Mouse (Mus musculus): ENCODE data around the gene Gins1. TPM values are rescaled to one million over a fixed set of nuclear protein-coding genes. Genes with fewer than 3 reads are reported as not detected.
"Not testable (repeated sequence)": the region's sequence is repeated elsewhere in the genome, so short reads cannot be mapped to it uniquely, and the experiment has no call there.

Gins1 gene
- polyA plus RNA-seq, 1 experiment from 2014 or later = 40.0 TPM

DNA sequence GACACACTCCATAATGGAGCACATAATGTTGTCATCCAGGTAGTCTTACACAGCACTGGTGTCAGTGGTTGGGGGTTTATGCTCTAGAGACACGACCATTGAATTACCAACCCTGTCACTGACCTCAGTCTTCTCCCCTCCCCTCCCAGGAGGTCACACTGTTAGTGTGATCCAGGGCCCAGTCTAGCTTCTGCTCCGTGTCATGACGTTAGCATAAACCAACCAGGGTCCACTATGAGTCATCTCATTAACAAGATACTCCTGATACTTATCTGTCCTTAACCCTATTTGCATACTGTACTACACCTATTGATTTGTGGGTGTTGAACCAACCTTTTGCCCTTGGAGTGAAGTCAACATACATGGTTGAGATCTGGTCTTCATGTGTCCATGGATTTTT lies 13.5 kb downstream of the Gins1 start:
- H3K9ac ChIP-seq = no peak overlapping the region
- WGBS = 94% methylated on average over 3 of the region's 3 CpGs
- no peaks in the 10 kb centered on the region for H3K27me3 ChIP-seq (replicated peaks)
- no peak overlapping the region for H3K4me2 ChIP-seq (replicated peaks)
- no peak for ATAC-seq (ENCODE audit: low FRiP score, low read depth)
- no peaks in the 10 kb centered on the region for H3K4me1 ChIP-seq
- H3K9me3 ChIP-seq = no peaks in the 10 kb centered on the region
- no peak overlapping the region for H3K4me3 ChIP-seq
- H3K36me3 ChIP-seq = peaks cover 21% of the 10 kb centered on the region
- H3K27ac ChIP-seq = no peak overlapping the region

- Histone ChIP-seq H3K27me3 (replicated peaks) (no peaks in the 10 kb centered on the region), H3K9me3 (no peaks in the 10 kb centered on the region), H3K4me2 (replicated peaks) (no peak overlapping the region), H3K4me1 (no peaks in the 10 kb centered on the region), H3K4me3 (no peak overlapping the region), H3K9ac (no peak overlapping the region), H3K27ac (no peak overlapping the region), H3K36me3 (peaks cover 21% of the 10 kb centered on the region)
- 88% methylated on average over 3 of the region's 3 CpGs for WGBS
- ATAC-seq (ENCODE audit: low FRiP score, low read depth) = no peak
These were observed 15.3 kb downstream of the Gins1 start for GRCm38 (mm10) chr2:150920543-150920942.

DNA sequence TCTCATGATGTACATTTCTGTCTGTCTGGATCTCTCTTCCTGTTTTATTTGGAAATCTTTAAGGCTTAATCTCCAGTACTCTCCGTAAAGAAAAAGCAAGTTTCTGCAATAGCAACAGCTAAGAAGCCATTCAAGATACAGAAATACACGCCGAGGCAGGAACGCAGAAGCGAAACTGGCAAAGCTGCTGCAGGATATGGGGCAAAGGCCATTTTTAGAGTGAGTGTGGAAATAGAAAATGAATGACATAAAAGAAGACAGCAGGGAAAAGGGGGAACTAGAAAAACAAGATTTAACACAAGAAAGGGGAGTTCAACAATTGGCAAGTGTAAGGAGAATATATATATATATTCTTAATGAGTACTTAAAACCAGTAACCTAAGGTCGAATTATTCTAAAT lies 16.5 kb downstream of the Gins1 start:
- H3K4me1 ChIP-seq = no peaks in the 10 kb centered on the region
- H3K36me3 ChIP-seq = peaks cover 27% of the 10 kb centered on the region
- no peak for ATAC-seq (ENCODE audit: low FRiP score, low read depth)
- WGBS = 93% methylated on average over 6 of the region's 6 CpGs
- H3K4me3 ChIP-seq = no peak overlapping the region
- H3K9me3 ChIP-seq = no peaks in the 10 kb centered on the region
- H3K27ac ChIP-seq = no peak overlapping the region
- no peak overlapping the region for H3K9ac ChIP-seq
- no peak overlapping the region for H3K4me2 ChIP-seq (replicated peaks)
- H3K27me3 ChIP-seq (replicated peaks) = no peaks in the 10 kb centered on the region

GRCm38 (mm10) chr2:150922165-150922564 lies 17.0 kb downstream of the Gins1 start:
- H3K9ac ChIP-seq = no peak overlapping the region
- H3K9me3 ChIP-seq = no peaks in the 10 kb centered on the region
- no peak overlapping the region for H3K4me3 ChIP-seq
- H3K4me2 ChIP-seq (replicated peaks) = no peak overlapping the region
- no peaks in the 10 kb centered on the region for H3K4me1 ChIP-seq
- peaks cover 22% of the 10 kb centered on the region for H3K36me3 ChIP-seq
- H3K27ac ChIP-seq = no peak overlapping the region
- ATAC-seq (ENCODE audit: low FRiP score, low read depth) = no peak
- WGBS = 96% methylated on average over 4 of the region's 4 CpGs
- H3K27me3 ChIP-seq (replicated peaks) = no peaks in the 10 kb centered on the region

GRCm38 (mm10) chr2:150923026-150923425 lies 17.8 kb downstream of the Gins1 start:
- H3K36me3 ChIP-seq = peaks cover 16% of the 10 kb centered on the region; the same call in 1 of the 2 replicates
- no peaks in the 10 kb centered on the region for H3K9me3 ChIP-seq
- no peak overlapping the region for H3K4me3 ChIP-seq
- ATAC-seq (ENCODE audit: low FRiP score, low read depth) = no peak
- no peaks in the 10 kb centered on the region for H3K27me3 ChIP-seq (replicated peaks)
- H3K27ac ChIP-seq = no peak overlapping the region
- 88% methylated on average over 3 of the region's 3 CpGs for WGBS
- H3K4me1 ChIP-seq = no peaks in the 10 kb centered on the region
- no peak overlapping the region for H3K9ac ChIP-seq
- no peak overlapping the region for H3K4me2 ChIP-seq (replicated peaks)

DNA sequence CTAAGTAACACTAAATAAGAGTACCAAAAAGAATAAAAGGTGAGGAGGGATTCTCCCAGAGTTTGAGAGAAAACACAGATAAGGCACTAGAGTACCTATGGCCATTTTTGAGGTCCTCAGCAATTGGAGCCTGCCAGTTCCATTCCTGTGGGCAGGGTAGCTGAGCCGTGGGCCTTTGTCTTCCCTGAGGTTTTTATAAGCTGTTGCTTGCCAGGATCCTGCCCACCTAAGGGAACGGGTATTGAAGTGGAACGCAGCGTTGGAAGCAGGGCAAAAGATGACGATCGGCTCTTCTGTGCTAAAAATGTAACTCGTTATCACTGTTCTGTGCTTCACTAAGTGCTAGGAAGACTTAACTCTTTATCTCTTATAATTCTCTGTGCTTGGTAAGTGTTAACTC lies 18.3 kb downstream of the Gins1 start:
- 89% methylated on average over 7 of the region's 7 CpGs for WGBS
- H3K27me3 ChIP-seq (replicated peaks) = no peaks in the 10 kb centered on the region
- no peak overlapping the region for H3K4me2 ChIP-seq (replicated peaks)
- H3K9ac ChIP-seq = no peak overlapping the region
- ATAC-seq (ENCODE audit: low FRiP score, low read depth) = no peak
- no peak overlapping the region for H3K4me3 ChIP-seq
- peaks cover 15% of the 10 kb centered on the region; the same call in 1 of the 2 replicates for H3K36me3 ChIP-seq
- no peak overlapping the region for H3K27ac ChIP-seq
- H3K4me1 ChIP-seq = no peaks in the 10 kb centered on the region
- no peaks in the 10 kb centered on the region for H3K9me3 ChIP-seq

DNA sequence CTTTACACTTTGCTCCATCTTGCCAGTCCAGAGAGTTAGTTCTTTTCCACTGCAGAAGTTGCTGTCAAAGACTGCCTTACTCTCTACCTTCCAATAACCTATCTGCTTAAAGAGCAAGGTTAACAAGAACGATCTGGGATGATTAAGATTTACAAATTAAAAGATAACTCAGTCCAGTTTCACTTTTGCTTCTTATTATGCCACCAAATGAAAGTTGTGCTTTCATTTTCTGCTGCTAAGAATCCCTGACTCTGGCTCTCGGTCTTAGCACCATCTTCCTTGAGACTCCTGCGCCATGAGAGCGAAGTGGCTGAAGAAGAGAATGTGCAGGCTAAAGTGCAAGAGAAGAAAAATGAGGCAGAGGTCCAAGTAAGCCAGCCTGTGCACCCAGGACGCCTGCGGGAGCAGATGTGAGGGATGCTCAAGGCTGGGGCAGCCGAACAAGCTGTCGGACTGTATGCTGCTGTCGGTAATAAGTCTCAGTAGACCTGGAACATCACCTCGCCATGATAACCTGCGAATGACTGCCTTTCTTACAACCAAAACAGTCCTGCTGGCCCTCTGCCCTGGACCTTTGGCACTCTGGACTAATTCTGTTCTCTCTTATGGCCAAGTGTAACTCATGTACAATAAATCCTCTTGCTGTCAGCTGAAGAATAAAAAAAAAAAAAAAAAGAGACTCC lies 22.0 kb downstream of the Gins1 start:
- no peaks in the 10 kb centered on the region for H3K4me1 ChIP-seq
- peaks cover 17% of the 10 kb centered on the region for H3K36me3 ChIP-seq
- no peak overlapping the region for H3K27ac ChIP-seq
- 92% methylated on average over 11 of the region's 11 CpGs for WGBS
- H3K9me3 ChIP-seq = no peaks in the 10 kb centered on the region
- H3K9ac ChIP-seq = no peak overlapping the region
- no peak for ATAC-seq (ENCODE audit: low FRiP score, low read depth)
- no peak overlapping the region for H3K4me2 ChIP-seq (replicated peaks)
- no peak overlapping the region for H3K4me3 ChIP-seq
- H3K27me3 ChIP-seq (replicated peaks) = no peaks in the 10 kb centered on the region

GRCm38 (mm10) chr2:150929156-150929555 lies 24.0 kb downstream of the Gins1 start:
- no peaks in the 10 kb centered on the region for H3K4me1 ChIP-seq
- H3K9ac ChIP-seq = no peak overlapping the region
- no peaks in the 10 kb centered on the region for H3K9me3 ChIP-seq
- 85% methylated on average over 6 of the region's 6 CpGs for WGBS
- no peak overlapping the region for H3K4me3 ChIP-seq
- H3K4me2 ChIP-seq (replicated peaks) = no peak overlapping the region
- H3K36me3 ChIP-seq = peaks cover 26% of the 10 kb centered on the region
- H3K27ac ChIP-seq = no peak overlapping the region
- no peaks in the 10 kb centered on the region for H3K27me3 ChIP-seq (replicated peaks)
- no peak for ATAC-seq (ENCODE audit: low FRiP score, low read depth)

GRCm38 (mm10) chr2:150930806-150931205 lies 25.6 kb downstream of the Gins1 start:
- peaks cover 33% of the 10 kb centered on the region for H3K36me3 ChIP-seq
- no peaks in the 10 kb centered on the region for H3K27me3 ChIP-seq (replicated peaks)
- ATAC-seq (ENCODE audit: low FRiP score, low read depth) = no peak
- H3K9ac ChIP-seq = no peak overlapping the region
- no peaks in the 10 kb centered on the region for H3K9me3 ChIP-seq
- no peak overlapping the region for H3K4me2 ChIP-seq (replicated peaks)
- H3K4me3 ChIP-seq = no peak overlapping the region
- H3K27ac ChIP-seq = no peak overlapping the region
- H3K4me1 ChIP-seq = no peaks in the 10 kb centered on the region
- WGBS = 72% methylated on average over 3 of the region's 3 CpGs

- Histone ChIP-seq H3K4me2 (replicated peaks) (no peak overlapping the region), H3K36me3 (peaks cover 45% of the 10 kb centered on the region), H3K9ac (no peak overlapping the region), H3K9me3 (no peaks in the 10 kb centered on the region), H3K27ac (no peak overlapping the region), H3K27me3 (replicated peaks) (no peaks in the 10 kb centered on the region), H3K4me3 (no peak overlapping the region), H3K4me1 (no peaks in the 10 kb centered on the region)
- no peak for ATAC-seq (ENCODE audit: low FRiP score, low read depth)
- 81% methylated on average over 19 of the region's 19 CpGs for WGBS
These were observed 28.3 kb downstream of the Gins1 start for GRCm38 (mm10) chr2:150933482-150933881.

DNA sequence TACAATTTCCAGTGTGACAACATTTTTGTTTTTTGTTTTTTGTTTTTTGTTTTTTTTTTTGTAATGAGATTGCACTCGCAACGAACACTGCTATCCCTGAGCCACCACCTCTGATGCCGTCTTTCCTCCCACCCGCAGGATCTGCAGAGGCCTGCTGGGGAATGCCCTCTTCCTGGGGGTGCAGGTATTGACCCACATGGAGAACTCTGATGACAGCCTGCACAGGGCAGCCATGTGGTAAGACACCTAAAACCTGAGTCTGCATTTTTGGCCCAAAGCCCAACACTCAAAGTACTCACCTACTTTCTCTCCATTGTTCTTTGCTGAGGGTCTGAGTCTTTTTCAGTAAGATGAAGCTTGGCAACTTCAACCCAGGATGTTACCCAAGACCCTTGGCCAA lies 29.5 kb downstream of the Gins1 start:
- peaks cover 47% of the 10 kb centered on the region for H3K36me3 ChIP-seq
- ATAC-seq (ENCODE audit: low FRiP score, low read depth) = no peak
- WGBS = 93% methylated on average over 4 of the region's 4 CpGs

GRCm38 (mm10) chr2:150944017-150944416 lies 38.8 kb downstream of the Gins1 start:
- Histone ChIP-seq H3K4me2 (replicated peaks) (no peak overlapping the region), H3K36me3 (peaks cover 44% of the 10 kb centered on the region), H3K9ac (no peak overlapping the region), H3K4me1 (no peaks in the 10 kb centered on the region), H3K9me3 (no peaks in the 10 kb centered on the region), H3K4me3 (no peak overlapping the region), H3K27me3 (replicated peaks) (no peaks in the 10 kb centered on the region), H3K27ac (no peak overlapping the region)
- 89% methylated on average over 5 of the region's 5 CpGs for WGBS
- ATAC-seq (ENCODE audit: low FRiP score, low read depth) = no peak

More for the DNA sequence above, 29.5 kb downstream of the Gins1 start:
- no peaks in the 10 kb centered on the region for H3K27me3 ChIP-seq (replicated peaks)
- no peaks in the 10 kb centered on the region for H3K4me1 ChIP-seq
- H3K9me3 ChIP-seq = no peaks in the 10 kb centered on the region
- no peak overlapping the region for H3K9ac ChIP-seq
- H3K4me3 ChIP-seq = no peak overlapping the region
- H3K27ac ChIP-seq = no peak overlapping the region
- H3K4me2 ChIP-seq (replicated peaks) = no peak overlapping the region

DNA sequence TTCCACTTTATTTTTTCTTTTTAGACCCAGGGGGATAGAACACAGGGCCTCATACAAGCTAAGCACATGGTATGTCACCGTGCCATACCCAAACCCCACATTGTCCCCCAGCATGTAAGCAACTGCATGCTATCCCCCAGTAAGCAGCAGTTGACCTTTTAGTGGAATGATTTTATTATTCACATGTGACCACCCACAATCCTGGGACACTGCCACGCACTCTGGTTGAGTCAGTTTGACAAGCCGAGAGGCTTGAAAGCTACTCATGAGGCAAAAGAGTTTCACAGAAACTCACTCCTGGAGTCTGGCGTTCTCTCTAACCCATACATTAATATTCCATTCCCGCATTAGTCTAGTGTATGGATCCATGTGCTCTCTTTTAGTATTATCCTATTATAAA lies 42.1 kb downstream of the Gins1 start:
- H3K4me1 ChIP-seq; ATAC-seq (ENCODE audit: low FRiP score, low read depth); H3K9ac ChIP-seq; H3K9me3 ChIP-seq; H3K27me3 ChIP-seq (replicated peaks); H3K4me2 ChIP-seq (replicated peaks); H3K4me3 ChIP-seq; H3K27ac ChIP-seq: not testable (repeated sequence)
- peaks cover 56% of the 10 kb centered on the region for H3K36me3 ChIP-seq
- WGBS = 96% methylated on average over 5 of the region's 5 CpGs
